Mouse (Mus musculus): ENCODE measurements around the gene Ubb.
"Not testable (repeated sequence)": the region's sequence is repeated elsewhere in the genome, so short reads cannot be mapped to it uniquely, and the experiment has no call there.

Gene Ubb

GRCm38 (mm10) chr11:62550727-62551225, at the start of gene Ubb:
Ubb (plus strand) TSS chr11:62551171.
- peak; percentile 99 for DNase-seq (ENCODE audit: low spot score)

DNA sequence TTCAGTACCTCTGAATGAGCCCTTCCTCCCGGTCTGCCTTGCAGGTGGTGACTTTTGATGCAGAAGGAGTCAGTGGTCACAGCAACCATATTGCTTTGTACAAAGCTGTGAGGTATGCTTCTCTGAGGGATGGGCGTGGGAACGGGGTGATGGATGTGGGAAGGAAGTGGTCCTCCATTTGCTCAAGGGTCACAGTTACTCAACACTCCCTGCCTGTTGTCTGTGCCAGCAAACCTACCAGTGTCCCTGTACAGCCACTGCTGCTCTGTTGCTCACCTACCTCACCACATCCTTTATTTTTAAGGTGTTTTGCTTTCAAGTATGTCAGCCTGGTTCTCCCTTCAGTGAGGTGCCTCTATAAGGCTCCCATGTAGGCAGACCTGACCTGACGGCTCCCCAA, 43.3 kb upstream of the Ubb start:
- no peak for DNase-seq (ENCODE audit: low spot score)

GRCm38 (mm10) chr11:62508365-62508764, 42.6 kb upstream of the Ubb start:
- DNase-seq (ENCODE audit: low spot score) = not testable (repeated sequence)

- DNase-seq (ENCODE audit: low spot score) = not testable (repeated sequence)
Measured at GRCm38 (mm10) chr11:62508816-62509215, 42.2 kb upstream of the Ubb start.

- no peak for DNase-seq (ENCODE audit: low spot score)
Measured at GRCm38 (mm10) chr11:62509571-62509970, 41.4 kb upstream of the Ubb start.

- DNase-seq (ENCODE audit: low spot score) = no peak
Measured at GRCm38 (mm10) chr11:62510956-62511355, 40.0 kb upstream of the Ubb start.

DNA sequence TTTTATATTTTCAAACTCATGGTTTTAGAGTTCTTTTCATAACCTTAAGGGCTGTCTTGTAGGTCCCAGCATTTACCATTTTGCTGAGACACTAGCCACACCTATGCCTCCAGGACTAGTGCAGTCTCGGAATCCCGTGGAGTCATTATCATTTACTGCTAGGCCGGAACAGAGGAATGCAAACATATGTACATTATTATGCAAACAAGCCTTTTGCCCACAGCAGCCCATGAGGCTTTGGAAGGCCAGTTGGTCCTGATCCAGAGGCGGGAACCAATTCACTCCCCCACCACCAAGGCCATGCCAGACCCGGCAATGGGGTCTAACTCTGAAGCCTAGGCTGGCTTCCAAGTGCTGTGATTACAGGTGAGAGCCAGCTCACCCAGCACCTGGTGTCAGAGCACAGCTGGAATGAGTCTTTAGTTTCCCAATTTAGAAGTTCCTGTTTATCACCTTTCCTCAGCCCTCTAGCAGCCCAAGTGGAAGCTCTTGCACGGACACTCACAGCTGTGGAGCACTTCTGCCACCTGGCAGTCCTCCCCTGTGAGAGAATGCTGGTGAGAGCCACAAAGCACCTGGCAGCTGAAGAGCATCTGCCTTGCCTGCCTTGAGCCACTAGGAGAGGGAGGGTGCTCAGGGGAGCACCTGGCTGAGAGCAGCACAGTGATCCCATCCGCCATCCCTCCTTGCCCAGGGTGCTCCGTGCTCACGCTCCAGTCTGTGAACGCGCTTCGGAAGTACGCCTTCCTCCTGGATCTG, 39.3 kb upstream of the Ubb start:
- DNase-seq (ENCODE audit: low spot score) = no peak

DNA sequence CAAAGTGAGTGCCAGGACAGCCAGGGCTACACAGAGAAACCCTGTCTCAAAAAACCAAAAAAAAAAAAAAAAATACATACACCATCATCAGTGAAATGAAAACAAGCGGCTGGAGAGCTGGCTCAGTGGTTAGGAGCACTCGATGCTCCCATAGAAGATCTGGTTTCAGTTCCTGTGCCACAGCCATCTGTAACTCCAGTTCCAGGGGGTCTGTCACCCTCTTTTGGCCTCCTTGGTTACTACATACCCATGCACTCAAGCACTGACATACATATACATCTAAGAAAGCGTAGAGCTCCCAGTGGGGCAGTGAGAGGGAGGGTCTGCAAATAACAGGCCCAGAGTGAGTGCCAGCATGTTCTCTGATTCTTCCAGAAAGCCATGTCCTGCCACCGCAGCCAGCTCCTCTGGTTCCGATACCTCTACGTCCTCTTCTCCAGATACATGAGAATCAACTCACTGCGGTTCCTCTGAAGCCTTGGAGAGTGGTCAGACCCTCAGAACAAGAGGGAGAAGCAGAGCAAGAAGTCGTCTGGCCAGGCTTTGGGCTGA, 38.4 kb upstream of the Ubb start:
- no peak for DNase-seq (ENCODE audit: low spot score)

DNA sequence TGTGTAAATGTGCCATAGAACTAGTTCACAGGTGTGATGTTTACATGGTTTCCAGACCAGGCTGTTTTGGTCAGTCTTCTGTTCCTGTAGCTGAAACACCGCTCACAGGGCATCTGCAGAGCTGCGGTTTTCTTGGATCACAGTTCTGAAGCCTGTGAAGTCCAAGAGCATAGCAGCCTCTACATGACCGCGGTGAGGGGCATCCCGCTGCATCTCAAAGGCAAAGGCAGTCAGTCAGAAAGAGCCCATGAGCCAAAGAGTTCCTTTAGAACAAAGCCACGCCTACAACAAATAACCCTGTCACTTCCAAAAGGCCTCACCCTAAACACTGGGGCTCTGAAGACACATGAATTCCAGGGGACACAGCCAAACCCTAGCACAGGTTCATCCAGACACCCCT, 37.7 kb upstream of the Ubb start:
- no peak for DNase-seq (ENCODE audit: low spot score)

GRCm38 (mm10) chr11:62518991-62519390, 32.0 kb upstream of the Ubb start:
- peak; percentile 54 for DNase-seq (ENCODE audit: low spot score)

DNA sequence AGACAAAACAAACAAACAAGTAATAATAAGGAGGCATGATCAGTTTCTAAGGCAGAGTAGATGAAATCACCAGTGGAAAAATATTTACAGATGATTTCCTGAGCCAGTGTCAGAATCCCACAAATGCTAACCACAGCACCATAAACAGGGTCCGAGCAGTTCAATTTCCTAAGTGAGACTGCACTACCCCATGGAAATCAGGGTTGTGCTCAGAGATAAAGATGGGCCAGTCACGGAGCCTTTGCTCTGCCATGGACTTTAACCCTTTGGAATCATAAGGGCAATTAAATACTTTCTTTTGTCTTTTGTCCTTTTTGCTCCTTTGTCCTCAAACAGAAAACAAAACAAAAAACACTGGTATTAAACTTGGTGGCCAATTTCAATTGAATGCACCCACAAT, 28.7 kb upstream of the Ubb start:
- no peak for DNase-seq (ENCODE audit: low spot score)

DNA sequence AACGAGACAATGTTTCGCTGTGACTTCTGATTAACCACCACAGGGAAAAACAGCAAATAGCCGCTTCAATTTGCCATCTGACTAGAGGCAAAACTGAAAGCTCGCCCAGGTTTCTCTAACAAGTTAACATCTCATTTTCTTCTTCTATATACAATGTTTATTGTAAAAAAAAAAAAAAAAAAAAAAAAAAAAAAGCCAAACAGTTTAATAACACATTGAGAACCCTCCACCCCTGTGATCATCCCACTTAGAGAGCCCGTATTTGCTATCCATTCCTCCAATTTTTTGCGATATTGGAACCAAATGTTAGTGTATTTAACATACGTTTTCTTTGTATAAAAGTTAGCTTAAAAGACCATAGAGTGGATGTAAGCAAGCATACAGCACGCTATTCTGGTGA, 13.9 kb upstream of the Ubb start:
- no peak for DNase-seq (ENCODE audit: low spot score)

DNA sequence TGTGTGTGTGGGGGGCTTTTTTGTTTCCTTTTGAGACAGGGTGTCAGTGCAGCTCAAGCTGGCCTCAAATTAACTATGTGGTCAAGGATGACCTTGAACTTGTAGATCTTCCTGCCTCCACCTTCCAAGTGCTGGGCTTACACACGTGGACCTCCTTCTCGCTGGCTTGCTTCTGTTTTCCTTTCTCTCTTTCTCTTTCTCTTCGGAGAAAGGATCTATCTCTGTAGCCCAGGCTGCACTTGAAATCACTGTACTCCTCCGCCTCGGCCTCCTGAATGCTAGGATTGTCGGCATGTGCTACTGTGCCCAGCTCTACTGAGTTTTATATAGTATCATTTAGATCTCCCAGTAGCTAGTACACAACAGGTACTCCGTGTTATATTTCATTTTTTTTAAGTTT, 13.4 kb upstream of the Ubb start:
- no peak for DNase-seq (ENCODE audit: low spot score)

DNA sequence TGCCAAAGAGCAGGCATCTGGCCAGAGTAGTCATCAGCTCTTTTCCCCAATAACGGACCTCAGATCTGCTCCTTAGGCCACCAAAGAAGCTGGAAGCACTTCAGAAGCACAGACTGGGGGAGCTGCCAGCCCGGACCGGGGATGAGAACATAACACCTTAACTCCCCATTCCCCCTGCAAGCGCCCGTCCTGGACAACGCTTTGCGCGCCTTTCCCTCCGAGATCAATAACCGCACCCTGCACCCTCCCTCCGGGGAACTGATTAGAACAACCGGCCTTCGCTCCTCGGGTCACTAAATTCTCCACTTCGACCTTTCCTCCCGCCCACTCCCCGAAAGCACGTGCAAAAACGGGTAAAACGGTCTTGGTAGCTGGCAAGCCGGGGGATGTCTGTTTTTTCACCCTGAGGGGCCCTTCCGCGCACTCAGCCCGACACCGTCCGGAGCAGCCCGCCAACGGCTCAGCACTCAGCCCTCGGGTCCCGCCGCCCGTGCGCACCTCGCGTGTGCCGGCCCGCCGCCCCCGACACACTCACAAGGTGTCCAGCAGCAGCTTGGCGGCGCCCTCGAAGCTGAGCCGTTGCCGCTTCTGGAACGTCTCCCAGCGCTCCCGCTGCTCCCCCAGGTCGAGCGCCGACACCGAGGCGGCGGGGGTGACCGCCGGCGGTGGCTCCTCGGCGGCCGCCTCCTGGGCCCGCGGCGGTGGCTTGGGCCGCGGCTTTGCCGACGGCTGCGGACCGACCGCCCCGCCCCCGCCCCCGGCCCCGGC, 12.5 kb upstream of the Ubb start:
- peak; percentile 78 for DNase-seq (ENCODE audit: low spot score)

DNA sequence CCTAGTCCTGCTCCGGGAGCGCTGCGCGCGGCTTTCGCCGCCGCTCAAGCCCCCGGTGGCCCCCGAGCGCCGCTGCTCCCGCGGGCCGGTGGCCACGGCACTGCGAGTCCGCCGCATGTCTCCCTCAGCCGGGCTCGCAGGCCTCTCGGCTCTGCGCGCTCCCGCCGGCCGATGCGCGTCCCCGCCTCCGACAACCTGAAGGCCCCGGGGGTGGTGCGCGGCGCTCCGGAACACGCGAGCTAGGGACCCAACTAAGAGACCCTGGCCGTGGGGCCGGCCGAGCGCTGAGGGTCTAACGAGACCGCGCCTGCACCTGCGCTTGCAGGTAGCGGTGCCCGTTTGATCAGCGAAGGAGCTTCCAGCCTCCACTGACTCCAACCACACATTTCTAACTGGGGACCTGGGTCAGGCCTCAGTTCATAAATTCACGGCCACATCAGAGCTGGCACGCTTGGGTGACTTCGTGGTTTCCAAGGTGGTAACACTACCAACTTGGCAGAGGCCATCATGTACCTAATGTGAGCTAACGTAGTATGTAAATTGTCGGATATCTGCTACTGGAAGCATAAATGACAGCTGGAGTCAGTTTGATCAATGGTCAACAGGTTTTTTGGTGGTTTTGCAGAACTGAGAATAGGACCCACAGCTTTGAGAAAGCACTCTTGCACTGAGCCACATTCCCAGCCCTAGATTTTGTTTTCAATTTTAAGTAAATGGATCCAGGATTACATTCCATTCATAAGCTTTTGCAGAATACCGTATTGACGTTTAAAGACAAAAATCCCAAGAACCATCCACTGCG, 11.7 kb upstream of the Ubb start, which contains the start of gene Cenpv:
Gene Cenpv, minus strand, starts transcription at position 173 of the 802 bp plus-strand sequence.
- peak; percentile 75 for DNase-seq (ENCODE audit: low spot score)

DNA sequence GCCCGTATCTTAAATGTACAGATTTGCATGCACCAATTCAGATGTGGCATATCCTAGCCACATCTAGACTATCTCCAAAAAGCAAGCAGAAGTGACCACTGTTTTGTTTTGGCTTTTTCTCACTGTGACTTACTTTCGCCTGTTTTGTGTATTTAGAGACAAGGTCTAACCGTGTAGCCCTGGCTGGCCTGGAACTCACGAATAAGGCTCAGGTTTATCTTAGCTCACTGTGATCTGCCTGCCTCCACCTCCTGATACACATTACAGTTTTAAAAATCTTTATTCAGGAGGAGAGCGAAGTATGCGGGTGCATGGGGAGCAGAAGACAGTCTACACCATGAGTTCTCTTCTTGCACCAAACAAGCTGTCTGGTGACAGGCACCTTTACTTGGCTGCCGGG, 10.8 kb upstream of the Ubb start:
- no peak for DNase-seq (ENCODE audit: low spot score)

- DNase-seq (ENCODE audit: low spot score) = no peak
Measured at GRCm38 (mm10) chr11:62540969-62541368, 10.0 kb upstream of the Ubb start.

DNA sequence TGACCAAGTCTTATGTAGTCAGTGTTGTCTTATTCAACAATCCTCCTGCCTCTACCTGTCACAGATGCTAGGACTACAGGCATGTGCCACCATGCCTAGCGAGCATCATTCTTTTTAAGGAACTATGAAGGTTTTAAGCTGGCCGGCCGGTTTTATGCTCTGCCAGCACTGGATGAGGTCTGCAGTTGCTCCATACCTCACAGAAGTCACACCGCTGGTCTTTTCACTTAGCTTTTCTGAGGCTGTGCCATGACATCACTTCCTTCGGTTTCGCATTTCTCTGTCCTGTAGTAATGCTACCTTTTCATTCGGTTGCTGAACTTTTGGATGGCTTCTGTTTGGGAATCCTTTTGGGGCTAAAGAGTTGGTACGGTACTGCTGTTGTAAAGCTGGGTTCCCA, 9.4 kb upstream of the Ubb start:
- DNase-seq (ENCODE audit: low spot score) = no peak

- DNase-seq (ENCODE audit: low spot score) = no peak
Measured at GRCm38 (mm10) chr11:62543991-62544390, 7.0 kb upstream of the Ubb start.

DNA sequence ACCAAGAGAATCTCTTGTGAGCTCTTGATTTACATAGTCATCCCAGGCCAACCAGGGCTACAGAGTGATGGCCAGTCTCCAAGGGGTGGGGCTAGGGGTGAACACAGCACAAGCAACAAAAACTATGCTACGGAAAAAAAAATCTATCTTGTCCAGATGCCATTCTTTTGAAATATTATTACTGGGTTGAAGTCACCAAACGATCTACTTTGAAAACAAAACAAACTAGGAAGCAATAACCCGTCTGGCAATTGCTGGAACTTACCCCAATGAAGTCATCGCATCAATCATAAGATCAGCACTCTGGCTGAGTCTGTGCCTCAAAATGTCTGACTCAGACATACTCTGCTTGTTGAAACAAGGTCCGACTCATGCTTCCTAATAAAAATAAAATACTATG, 1.2 kb upstream of the Ubb start:
- peak; percentile 55 for DNase-seq (ENCODE audit: low spot score)

- DNase-seq (ENCODE audit: low spot score) = peak; percentile 81
Measured at GRCm38 (mm10) chr11:62550227-62550685, 715 bp upstream of the Ubb start.

All from yolk sac, embryonic 10.5 days (tissue).